Comparison of ENCODE assay signal across 17 mouse cellular contexts in genomic region chr8:80343299-80343698, GRCm38 (mm10).
"Had no signal": no experiment of that assay in that cellular context is flagged by ENCODE, and none has a peak within 500 bp of the region (broad histone marks: within the 10 kb centered on the region; RNA-seq: fewer than 3 reads in every experiment).

No protein-coding gene starts in this region.

- H3K9me3 ChIP-seq: liver, embryonic 13.5 days; liver, embryonic 15.5 days; megakaryocyte, embryonic 14.5 days; midbrain, embryonic 13.5 days; midbrain, embryonic 15.5 days; neural tube, embryonic 12.5 days; stomach, embryonic 15.5 days had no signal

- H3K27me3 ChIP-seq: liver, embryonic 13.5 days; liver, embryonic 15.5 days; megakaryocyte, embryonic 14.5 days; midbrain, embryonic 13.5 days; midbrain, embryonic 15.5 days; neural tube, embryonic 12.5 days; stomach, embryonic 15.5 days had no signal

- H3K4me2 ChIP-seq: liver, embryonic 11.5 days; liver, embryonic 13.5 days; liver, embryonic 15.5 days; midbrain, embryonic 11.5 days; midbrain, embryonic 13.5 days; midbrain, embryonic 15.5 days; neural tube, embryonic 12.5 days; stomach, embryonic 15.5 days had no signal

- DNase-seq: liver; liver, embryonic 13.5 days; liver, postnatal 0 days; right cerebral cortex, postnatal 14 days; thymus, adult 2 months; thymus, postnatal 25 days; thymus, postnatal 4 days had no signal

- H3K27ac ChIP-seq: liver, embryonic 13.5 days; liver, embryonic 15.5 days; macrophage; midbrain, embryonic 13.5 days; midbrain, embryonic 15.5 days; neural tube, embryonic 12.5 days; stomach, embryonic 15.5 days; stomach, postnatal 0 days had no signal

- H3K36me3 ChIP-seq: liver, embryonic 13.5 days; liver, embryonic 15.5 days; midbrain, embryonic 13.5 days; midbrain, embryonic 15.5 days; neural tube, embryonic 12.5 days; stomach, embryonic 15.5 days had no signal

- H3K4me1 ChIP-seq: liver, embryonic 13.5 days; liver, embryonic 15.5 days; megakaryocyte, embryonic 14.5 days; midbrain, embryonic 13.5 days; midbrain, embryonic 15.5 days; neural tube, embryonic 12.5 days; stomach, embryonic 15.5 days had no signal

- H3K4me3 ChIP-seq: liver, embryonic 13.5 days; liver, embryonic 15.5 days; megakaryocyte, embryonic 14.5 days; midbrain, embryonic 13.5 days; midbrain, embryonic 15.5 days; neural tube, embryonic 12.5 days; stomach, embryonic 15.5 days had no signal

- H3K9ac ChIP-seq: liver, embryonic 13.5 days; liver, embryonic 15.5 days; liver, postnatal 0 days; midbrain, embryonic 13.5 days; midbrain, embryonic 15.5 days; neural tube, embryonic 12.5 days; stomach, embryonic 15.5 days had no signal

- ATAC-seq: liver, postnatal 0 days; midbrain, embryonic 13.5 days; midbrain, embryonic 15.5 days had no signal
